Mouse (Mus musculus) CH12.LX (cell line): ENCODE results near the gene Mta1. TPM values are rescaled to one million over a fixed set of nuclear protein-coding genes. Genes with fewer than 3 reads are reported as not detected.

Experiments used
- DNase-seq: peaks from one replicate; pipeline ENCODE4 v3.0.0-alpha.2; 2013; ENCODE audit errors: extremely low read depth
- H3K27ac ChIP-seq: 2 replicates; pipeline ENCODE4 v1.5.1; 2012; ENCODE audit warnings: low read depth, mild to moderate bottlenecking, control low read depth, moderate library complexity; ENCODE audit not compliant: insufficient read depth
- H3K27me3 ChIP-seq: replicated peaks from 2 replicates; pipeline ENCODE3; 2012; ENCODE audit warnings: inconsistent platforms
- H3K36me3 ChIP-seq, 2 experiments: replicated peaks in 1 of 2; 2 replicates each; pipeline versions ENCODE3 to v1.6.1; 2012; ENCODE audit warnings: inconsistent platforms in 1 of 2, low read length in 1 of 2, mild to moderate bottlenecking in 1 of 2, mixed read lengths in 1 of 2, moderate library complexity in 1 of 2; ENCODE audit not compliant: control insufficient read depth in 1 of 2, insufficient read depth in 1 of 2
- H3K4me1 ChIP-seq, 2 experiments: 2 replicates each; pipeline ENCODE4 v1.6.1; 2012; ENCODE audit warnings: inconsistent platforms in 1 of 2, moderate library complexity in 1 of 2; ENCODE audit not compliant: insufficient read depth in 2 of 2, control insufficient read depth in 1 of 2
- H3K4me2 ChIP-seq: 2 replicates; pipeline ENCODE4 v1.6.1; 2012; ENCODE audit warnings: low read depth, mild to moderate bottlenecking, control low read depth; ENCODE audit not compliant: poor library complexity, insufficient read depth, severe bottlenecking
- H3K4me3 ChIP-seq, 3 experiments: fragments of 150-350 bp in 1 of 3; sonication (generic) in 1 of 3; replicated peaks in 1 of 3; 2 replicates each; pipeline versions ENCODE3 to v1.5.1; 2011 to 2012; ENCODE audit warnings: low read depth in 2 of 3, low read length in 2 of 3, mild to moderate bottlenecking in 2 of 3, moderate library complexity in 2 of 3, control low read depth in 1 of 3, improper control_type of control experiment in 1 of 3, inconsistent platforms in 1 of 3, mixed read lengths in 1 of 3; ENCODE audit not compliant: poor library complexity in 1 of 3
- H3K79me2 ChIP-seq: replicated peaks from 2 replicates; pipeline ENCODE4 v1.6.1; 2012; ENCODE audit warnings: mild to moderate bottlenecking, moderate library complexity; ENCODE audit not compliant: control insufficient read depth, poor library complexity, insufficient read depth, severe bottlenecking; ENCODE audit errors: extremely low read depth
- H3K9ac ChIP-seq: 2 replicates; pipeline ENCODE4 v1.6.1; 2012; ENCODE audit warnings: low read depth, mild to moderate bottlenecking, control low read depth, moderate library complexity; ENCODE audit not compliant: insufficient read depth
- H3K9me3 ChIP-seq: replicated peaks from 2 replicates; pipeline ENCODE3; 2012; ENCODE audit warnings: low read length, inconsistent platforms, mixed read lengths
- BHLHE40 ChIP-seq: IDR thresholded peaks from 2 replicates; pipeline ENCODE4 v1.6.1; 2011; ENCODE audit warnings: mild to moderate bottlenecking, low read depth, low read length, improper control_type of control experiment
- CHD2 ChIP-seq: IDR thresholded peaks from 2 replicates; pipeline ENCODE4 v1.6.1; 2011; ENCODE audit warnings: low read length, improper control_type of control experiment
- CTCF ChIP-seq, 2 experiments: IDR thresholded peaks in 1 of 2; conservative IDR thresholded peaks in 1 of 2; 2 replicates each; pipeline ENCODE4 v1.5.1; 2011 to 2012; ENCODE audit warnings: low read depth in 2 of 2, low read length in 2 of 2, improper control_type of control experiment in 1 of 2, inconsistent platforms in 1 of 2, mild to moderate bottlenecking in 1 of 2, moderate library complexity in 1 of 2
- E2F4 ChIP-seq: IDR thresholded peaks from 2 replicates; pipeline ENCODE4 v1.6.1; 2011; ENCODE audit warnings: low read depth, low read length, improper control_type of control experiment; ENCODE audit not compliant: insufficient replicate concordance
- ELF1 ChIP-seq: IDR thresholded peaks from 2 replicates; pipeline ENCODE4 v1.6.1; 2014; ENCODE audit warnings: low read depth, mild to moderate bottlenecking, inconsistent platforms, low read length, improper control_type of control experiment
- ETS1 ChIP-seq: conservative IDR thresholded peaks from 2 replicates; pipeline ENCODE4 v1.6.1; 2012; ENCODE audit warnings: low read depth, mild to moderate bottlenecking, inconsistent platforms, low read length, improper control_type of control experiment, moderate library complexity
- HCFC1 ChIP-seq: IDR thresholded peaks from 2 replicates; pipeline ENCODE4 v1.6.1; 2012; ENCODE audit warnings: low read depth, mild to moderate bottlenecking, inconsistent platforms, low read length, improper control_type of control experiment
- IRF4 ChIP-seq: IDR thresholded peaks from 2 replicates; pipeline ENCODE4 v1.6.1; 2014; ENCODE audit warnings: low read depth, mild to moderate bottlenecking, inconsistent platforms, low read length, improper control_type of control experiment
- JUN ChIP-seq: IDR thresholded peaks from 2 replicates; pipeline ENCODE4 v1.6.1; 2011; ENCODE audit warnings: low read depth, mild to moderate bottlenecking, low read length, improper control_type of control experiment, moderate library complexity; ENCODE audit not compliant: insufficient read depth
- JUND ChIP-seq: conservative IDR thresholded peaks from 2 replicates; pipeline ENCODE4 v1.6.1; 2011; ENCODE audit warnings: low read depth, low read length, improper control_type of control experiment
- MAFK ChIP-seq: IDR thresholded peaks from 2 replicates; pipeline ENCODE4 v1.6.1; 2011; ENCODE audit warnings: low read length, improper control_type of control experiment; ENCODE audit not compliant: insufficient replicate concordance
- MAZ ChIP-seq: IDR thresholded peaks from 2 replicates; pipeline ENCODE4 v1.6.1; 2012; ENCODE audit warnings: low read depth, mild to moderate bottlenecking, inconsistent platforms, low read length, improper control_type of control experiment, moderate library complexity
- MYC ChIP-seq: IDR thresholded peaks from 2 replicates; pipeline ENCODE4 v1.6.1; 2011; ENCODE audit warnings: low read depth, mild to moderate bottlenecking, improper control_type of control experiment, low read length
- NELFE ChIP-seq: IDR thresholded peaks from 2 replicates; pipeline ENCODE4 v1.6.1; 2011; ENCODE audit warnings: low read depth, low read length, improper control_type of control experiment
- NRF1 ChIP-seq: IDR thresholded peaks from 2 replicates; pipeline ENCODE4 v1.6.1; 2014; ENCODE audit warnings: low read depth, mild to moderate bottlenecking, inconsistent platforms, low read length, improper control_type of control experiment, moderate library complexity
- POLR2AphosphoS2 ChIP-seq: IDR thresholded peaks from 2 replicates; pipeline ENCODE4 v1.6.1; 2011; ENCODE audit warnings: low read depth, low read length, improper control_type of control experiment
- RAD21 ChIP-seq: IDR thresholded peaks from 2 replicates; pipeline ENCODE4 v1.6.1; 2011; ENCODE audit warnings: low read depth, mild to moderate bottlenecking, low read length, improper control_type of control experiment, moderate library complexity
- SIN3A ChIP-seq: IDR thresholded peaks from 2 replicates; pipeline ENCODE4 v1.6.1; 2012; ENCODE audit warnings: low read length, improper control_type of control experiment, inconsistent platforms
- SMC3 ChIP-seq: IDR thresholded peaks from 2 replicates; pipeline ENCODE4 v1.6.1; 2011; ENCODE audit warnings: low read depth, low read length, improper control_type of control experiment
- USF1 ChIP-seq: IDR thresholded peaks from 2 replicates; pipeline ENCODE4 v1.6.1; 2014; ENCODE audit warnings: low read depth, mild to moderate bottlenecking, inconsistent platforms, low read length, improper control_type of control experiment
- ZC3H11A ChIP-seq: IDR thresholded peaks from 2 replicates; pipeline ENCODE4 v1.6.1; 2012; ENCODE audit warnings: low read depth, mild to moderate bottlenecking, inconsistent platforms, low read length, improper control_type of control experiment
- ZMIZ1 ChIP-seq: IDR thresholded peaks from 2 replicates; pipeline ENCODE4 v1.6.1; 2012; ENCODE audit warnings: low read depth, mild to moderate bottlenecking, inconsistent platforms, low read length, improper control_type of control experiment
- ZNF384 ChIP-seq: IDR thresholded peaks from 2 replicates; pipeline ENCODE4 v1.6.1; 2012; ENCODE audit warnings: low read depth, low read length, improper control_type of control experiment, inconsistent platforms
- dilution Hi-C: fragments of 300-500 bp; cut with MboI; formaldehyde crosslinking; loops from 2 replicates; pipeline ENCODE4 v1.14.3; 2020; ENCODE audit warnings: low sequenced_read_pairs; ENCODE audit not compliant: extremely low pct_unique_long_range_greater_than_20kb, extremely low pct_ligation_motif_present
- in situ Hi-C: fragments of 300-500 bp; cut with MboI; formaldehyde crosslinking; loops from 3 replicates; pipeline ENCODE4 v1.14.3; 2019; ENCODE audit warnings: low sequenced_read_pairs, low pct_ligation_motif_present, low pct_unique_long_range_greater_than_20kb, mixed read lengths
- polyA plus RNA-seq: library from polyadenylated mRNA; unstranded; fragments of >175 nt; gene quantifications from 2 replicates; pipeline ENCODE4 v1.2.1, GENCODE M21; 2012; ENCODE audit warnings: low read depth; ENCODE audit not compliant: insufficient read length
- total RNA-seq, 2 experiments: library from RNA; depleted of rRNA; stranded (reverse); fragments of 300-350 nt in 1 of 2; fragments of >200 nt in 1 of 2; gene quantifications; 2 replicates each; pipeline ENCODE4 v1.2.3; 2012 to 2014

Mta1 gene
- total and polyA plus RNA-seq, 3 experiments: 11.5 to 76.7 (median 39.4) TPM

DNA sequence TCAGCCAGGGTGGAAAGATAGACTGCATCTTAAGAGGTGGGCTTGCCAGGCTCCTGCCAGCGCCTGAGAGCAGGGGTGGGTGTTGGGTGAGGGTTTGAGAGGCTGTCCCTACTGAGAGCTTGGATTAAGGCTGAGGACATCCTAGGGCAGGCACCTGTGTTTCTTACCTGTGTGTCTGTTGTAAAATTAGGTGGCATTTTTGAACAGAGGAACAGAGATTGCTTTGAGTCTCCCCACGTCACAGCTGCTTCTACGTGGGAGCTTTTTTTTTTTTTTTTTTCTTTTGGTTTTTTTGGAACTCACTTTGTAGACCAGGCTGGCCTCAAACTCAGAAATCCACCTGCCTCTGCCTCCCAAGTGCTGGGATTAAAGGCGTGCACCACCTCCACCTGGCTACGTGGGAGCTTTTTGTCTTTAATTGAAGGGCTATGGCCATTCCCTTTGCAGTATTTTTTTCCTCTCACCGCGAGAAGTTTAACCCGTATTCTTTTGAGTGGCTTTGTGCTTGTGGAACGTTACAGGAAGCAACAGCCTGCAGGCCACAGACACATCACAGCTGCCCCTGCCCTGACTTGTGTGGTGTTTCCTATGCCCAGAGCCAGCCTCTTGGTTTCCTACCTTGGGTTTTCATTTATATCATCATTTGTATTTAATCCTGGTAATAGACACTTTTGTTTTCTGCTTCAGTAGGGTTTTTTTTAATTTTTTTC, 3.3 kb downstream of the Mta1 start:
- Histone ChIP-seq H3K4me2 (no peak overlapping the region), H3K4me3 (no peak overlapping the region), H3K9ac (no peak overlapping the region), H3K27me3 (peaks cover 2% of the 10 kb centered on the region), H3K9me3 (no peaks in the 10 kb centered on the region), H3K27ac (no peak overlapping the region), H3K36me3 (peaks cover 0 to 54% of the 10 kb centered on the region in 2 experiments), H3K79me2 (peaks cover 43% of the 10 kb centered on the region), H3K4me1 (peaks cover 25 to 49% of the 10 kb centered on the region in 2 experiments)
- no peak for TF ChIP-seq BHLHE40
- no peak for TF ChIP-seq NELFE
- TF ChIP-seq SIN3A: no peak
- TF ChIP-seq CHD2: no peak
- TF ChIP-seq JUN: no peak
- TF ChIP-seq MYC: no peak
- no peak for TF ChIP-seq ZNF384
- TF ChIP-seq ZMIZ1: no peak
- TF ChIP-seq JUND: no peak
- no peak for TF ChIP-seq USF1
- no peak for TF ChIP-seq POLR2AphosphoS2
- TF ChIP-seq ELF1: no peak
- no peak for TF ChIP-seq ZC3H11A
- no peak for TF ChIP-seq E2F4
- TF ChIP-seq MAFK: no peak
- DNase-seq: no peak
- dilution Hi-C loops (no loop called here), in situ Hi-C loops (no loop called here)

DNA sequence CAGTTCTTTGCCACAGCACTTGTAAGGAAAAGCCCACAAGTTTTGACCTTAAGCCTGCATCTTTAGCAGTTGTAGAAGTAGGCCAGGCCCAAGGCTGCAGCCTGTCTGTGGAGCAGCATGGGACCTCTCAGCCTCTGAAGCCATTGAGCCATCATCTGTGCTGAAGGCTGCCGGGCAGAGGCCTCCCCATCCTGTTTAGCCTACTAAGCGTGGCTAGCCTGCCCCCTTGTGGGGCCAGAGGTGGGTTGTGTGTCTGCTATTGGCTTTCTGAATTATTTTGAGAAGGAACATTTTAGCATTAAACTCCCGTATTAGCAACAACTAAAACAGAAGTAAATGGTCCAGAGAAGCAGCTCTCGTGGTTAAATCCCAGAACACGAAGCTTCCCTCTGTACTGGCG, 4.4 kb downstream of the Mta1 start:
- peaks cover 23 to 53% of the 10 kb centered on the region in 2 experiments for H3K4me1 ChIP-seq
- H3K27ac ChIP-seq: no peak overlapping the region

More for the DNA sequence above, 4.4 kb downstream of the Mta1 start:
- Histone ChIP-seq H3K9ac (no peak overlapping the region), H3K9me3 (no peaks in the 10 kb centered on the region), H3K79me2 (peaks cover 53% of the 10 kb centered on the region), H3K27me3 (no peaks in the 10 kb centered on the region), H3K4me3 (no peak overlapping the region), H3K36me3 (peaks cover 0 to 64% of the 10 kb centered on the region in 2 experiments), H3K4me2 (no peak overlapping the region)
- peak; percentile 77 for TF ChIP-seq SMC3
- 0 out of 2 replicates have a peak, but pooled peaks have one; percentile 13 for TF ChIP-seq MAZ
- peak; percentile 11; the same call in 1 of the 2 replicates for TF ChIP-seq IRF4
- TF ChIP-seq RAD21: peak; percentile 84
- TF ChIP-seq ETS1: no peak
- 0 out of 2 replicates have a peak, but pooled peaks have one; percentile 24 for TF ChIP-seq ELF1
- TF ChIP-seq NELFE: 0 out of 2 replicates have a peak, but pooled peaks have one; percentile 20
- TF ChIP-seq CTCF (conservative IDR thresholded peaks at IDR 0.05 in 1 of 2, IDR thresholded peaks at IDR 0.05 in 1 of 2; ENCODE audit: low read depth in 2 of 2, low read length in 2 of 2): peak; percentile 20 to 92; a peak in 2 of 4 replicates
- peak; percentile 14; the same call in 1 of the 2 replicates for TF ChIP-seq HCFC1
- no peak for TF ChIP-seq NRF1
- dilution Hi-C loops: no loop called here
- in situ Hi-C loops: no loop called here
- peak; percentile 78 for DNase-seq
